Mouse (Mus musculus) ES-Bruce4 (cell line): ENCODE data around the gene Mrpl22. TPM values are rescaled to one million over a fixed set of nuclear protein-coding genes. Genes with fewer than 3 reads are reported as not detected.

ENCODE experiments used
- H3K27ac ChIP-seq: 2 replicates; pipeline ENCODE4 v1.5.1; 2012; ENCODE audit warnings: low read length, inconsistent platforms; ENCODE audit not compliant: insufficient read depth
- H3K27me3 ChIP-seq: 2 replicates; pipeline ENCODE4 v1.6.1; 2012; ENCODE audit warnings: mild to moderate bottlenecking, low read length, inconsistent platforms; ENCODE audit not compliant: control insufficient read depth, poor library complexity, insufficient read depth, severe bottlenecking
- H3K36me3 ChIP-seq: 2 replicates; pipeline ENCODE4 v1.6.1; 2012; ENCODE audit warnings: inconsistent platforms, mild to moderate bottlenecking, low read length, moderate library complexity; ENCODE audit not compliant: control insufficient read depth, poor library complexity, insufficient read depth, severe bottlenecking
- H3K4me1 ChIP-seq: one replicate; pipeline ENCODE4 v1.8.1; 2011; ENCODE audit warnings: low read length; ENCODE audit not compliant: control insufficient read depth, insufficient read depth
- H3K4me3 ChIP-seq: 2 replicates; pipeline ENCODE4 v1.5.1; 2011; ENCODE audit warnings: low read depth, mild to moderate bottlenecking, low read length
- H3K9ac ChIP-seq: 2 replicates; pipeline ENCODE4 v1.6.1; 2012; ENCODE audit warnings: low read depth, mild to moderate bottlenecking, inconsistent platforms; ENCODE audit not compliant: poor library complexity, severe bottlenecking
- H3K9me3 ChIP-seq: replicated peaks from 2 replicates; pipeline ENCODE4 v1.6.1; 2012; ENCODE audit warnings: mild to moderate bottlenecking, low read length, inconsistent platforms; ENCODE audit not compliant: control insufficient read depth, poor library complexity, insufficient read depth, severe bottlenecking
- CTCF ChIP-seq: IDR thresholded peaks from one replicate; pipeline ENCODE4 v1.8.1; 2011; ENCODE audit warnings: low read depth, low read length
- EP300 ChIP-seq: IDR thresholded peaks from 2 replicates; pipeline ENCODE4 v1.6.1; 2011; ENCODE audit warnings: low read depth, low read length; ENCODE audit not compliant: insufficient read depth
- POLR2A ChIP-seq: IDR thresholded peaks from one replicate; pipeline ENCODE4 v1.8.1; 2011; ENCODE audit warnings: low read length; ENCODE audit not compliant: insufficient read depth
- polyA plus RNA-seq: library from polyadenylated mRNA; stranded (reverse); fragments of >200 nt; gene quantifications from 2 replicates; pipeline ENCODE4 v1.2.4, GENCODE M21; 2011; ENCODE audit warnings: low read depth; ENCODE audit not compliant: missing spikeins, insufficient read depth, insufficient read length

The Mrpl22 gene
- polyA plus RNA-seq, 1 experiment, result 61.9 TPM

- Histone ChIP-seq H3K27ac (no peak overlapping the region), H3K27me3 (no peaks in the 10 kb centered on the region), H3K9ac (no peak overlapping the region), H3K4me3 (no peak overlapping the region), H3K4me1 (no peaks in the 10 kb centered on the region), H3K36me3 (peaks cover 93% of the 10 kb centered on the region), H3K9me3 (no peaks in the 10 kb centered on the region)
- TF ChIP-seq POLR2A (no peak), EP300 (no peak), CTCF (no peak)
Measured at GRCm38 (mm10) chr11:58132026-58132425, 39.4 kb upstream of the Mrpl22 start.

- Histone ChIP-seq H3K9ac (no peak overlapping the region), H3K27me3 (no peaks in the 10 kb centered on the region), H3K9me3 (no peaks in the 10 kb centered on the region), H3K4me1 (peaks cover 5% of the 10 kb centered on the region), H3K4me3 (no peak overlapping the region), H3K27ac (no peak overlapping the region), H3K36me3 (peaks cover 96% of the 10 kb centered on the region)
- TF ChIP-seq CTCF (no peak), EP300 (no peak), POLR2A (no peak)
Measured at GRCm38 (mm10) chr11:58134869-58135268, 36.6 kb upstream of the Mrpl22 start.

GRCm38 (mm10) chr11:58135296-58135695, 36.2 kb upstream of the Mrpl22 start:
- H3K4me1 ChIP-seq, result peaks cover 5% of the 10 kb centered on the region
- no peak overlapping the region for H3K27ac ChIP-seq
- peaks cover 94% of the 10 kb centered on the region for H3K36me3 ChIP-seq
- no peak overlapping the region for H3K9ac ChIP-seq
- no peak overlapping the region for H3K4me3 ChIP-seq
- no peaks in the 10 kb centered on the region for H3K27me3 ChIP-seq
- H3K9me3 ChIP-seq, result no peaks in the 10 kb centered on the region
- TF ChIP-seq CTCF, result no peak
- no peak for TF ChIP-seq POLR2A
- no peak for TF ChIP-seq EP300

- Histone ChIP-seq H3K9ac (no peak overlapping the region), H3K9me3 (no peaks in the 10 kb centered on the region), H3K4me1 (peaks cover 5% of the 10 kb centered on the region), H3K27me3 (no peaks in the 10 kb centered on the region), H3K27ac (no peak overlapping the region), H3K4me3 (no peak overlapping the region), H3K36me3 (peaks cover 93% of the 10 kb centered on the region)
- TF ChIP-seq EP300, result no peak
- no peak for TF ChIP-seq CTCF
- TF ChIP-seq POLR2A, result no peak
Measured at GRCm38 (mm10) chr11:58136677-58137076, 34.8 kb upstream of the Mrpl22 start.

- Histone ChIP-seq H3K27ac (no peak overlapping the region), H3K4me3 (no peak overlapping the region), H3K27me3 (no peaks in the 10 kb centered on the region), H3K4me1 (peaks cover 5% of the 10 kb centered on the region), H3K9me3 (no peaks in the 10 kb centered on the region), H3K9ac (no peak overlapping the region), H3K36me3 (peaks cover 86% of the 10 kb centered on the region)
- no peak for TF ChIP-seq CTCF
- TF ChIP-seq POLR2A, result no peak
- no peak for TF ChIP-seq EP300
Measured at GRCm38 (mm10) chr11:58138821-58139220, 32.6 kb upstream of the Mrpl22 start.

GRCm38 (mm10) chr11:58139466-58139865, 32.0 kb upstream of the Mrpl22 start:
- Histone ChIP-seq H3K9ac (no peak overlapping the region), H3K9me3 (no peaks in the 10 kb centered on the region), H3K4me3 (no peak overlapping the region), H3K27ac (no peak overlapping the region), H3K36me3 (peaks cover 86% of the 10 kb centered on the region), H3K27me3 (no peaks in the 10 kb centered on the region), H3K4me1 (peaks cover 5% of the 10 kb centered on the region)
- no peak for TF ChIP-seq CTCF
- no peak for TF ChIP-seq EP300
- TF ChIP-seq POLR2A, result no peak
